Comparison of ENCODE assay signal across 23 mouse cellular contexts in genomic region chr16:29917989-29918388, GRCm38 (mm10).
"Had no signal": no experiment of that assay in that cellular context is flagged by ENCODE, and none has a peak within 500 bp of the region (broad histone marks: within the 10 kb centered on the region; RNA-seq: fewer than 3 reads in every experiment).

No protein-coding gene starts in this region.

- H3K9me3 ChIP-seq: limb, embryonic 12.5 days; liver, embryonic 12.5 days; liver, embryonic 15.5 days; lung, embryonic 15.5 days; megakaryocyte, embryonic 14.5 days; midbrain, embryonic 12.5 days; midbrain, embryonic 15.5 days; neural tube, embryonic 12.5 days; neural tube, embryonic 15.5 days had no signal

- H3K4me2 ChIP-seq: limb, embryonic 12.5 days; liver, embryonic 12.5 days; liver, embryonic 15.5 days; lung, embryonic 15.5 days; midbrain, embryonic 12.5 days; midbrain, embryonic 15.5 days; neural tube, embryonic 12.5 days; neural tube, embryonic 15.5 days had no signal

- H3K27ac ChIP-seq: kidney, postnatal 0 days; limb, embryonic 12.5 days; liver, embryonic 12.5 days; liver, embryonic 15.5 days; lung, embryonic 15.5 days; midbrain, embryonic 12.5 days; midbrain, embryonic 15.5 days; neural tube, embryonic 12.5 days; neural tube, embryonic 15.5 days; stomach, postnatal 0 days had no signal

- ATAC-seq: liver, embryonic 12.5 days; midbrain, embryonic 15.5 days had no signal

- H3K4me3 ChIP-seq: limb, embryonic 12.5 days; liver, embryonic 12.5 days; liver, embryonic 15.5 days; lung, embryonic 15.5 days; megakaryocyte, embryonic 14.5 days; midbrain, embryonic 12.5 days; midbrain, embryonic 15.5 days; neural tube, embryonic 12.5 days; neural tube, embryonic 15.5 days had no signal

- H3K27me3 ChIP-seq: lung, embryonic 15.5 days; midbrain, embryonic 15.5 days; neural tube, embryonic 12.5 days had no signal

- DNase-seq: kidney, adult 2 months; kidney, postnatal 36 days; liver; lung, adult 18-20 months; lung, postnatal 10 days; lung, postnatal 36 days; right cerebral cortex, adult 18-20 months; right cerebral cortex, postnatal 14 days; right cerebral cortex, postnatal 4 days; thymus, adult 2 months; thymus, postnatal 14 days; thymus, postnatal 4 days had no signal

- H3K36me3 ChIP-seq: limb, embryonic 12.5 days; liver, embryonic 12.5 days; liver, embryonic 15.5 days; lung, embryonic 15.5 days; midbrain, embryonic 12.5 days; midbrain, embryonic 15.5 days; neural tube, embryonic 12.5 days; neural tube, embryonic 15.5 days had no signal

- H3K9ac ChIP-seq: limb, embryonic 12.5 days; liver, embryonic 12.5 days; liver, embryonic 15.5 days; lung, embryonic 15.5 days; midbrain, embryonic 12.5 days; midbrain, embryonic 15.5 days; neural tube, embryonic 12.5 days; neural tube, embryonic 15.5 days had no signal

- H3K4me1 ChIP-seq: liver, embryonic 12.5 days; liver, embryonic 15.5 days; midbrain, embryonic 12.5 days; neural tube, embryonic 12.5 days had no signal
